Mouse (Mus musculus): ENCODE data around the gene Ccl7.

Gene Ccl7

DNA sequence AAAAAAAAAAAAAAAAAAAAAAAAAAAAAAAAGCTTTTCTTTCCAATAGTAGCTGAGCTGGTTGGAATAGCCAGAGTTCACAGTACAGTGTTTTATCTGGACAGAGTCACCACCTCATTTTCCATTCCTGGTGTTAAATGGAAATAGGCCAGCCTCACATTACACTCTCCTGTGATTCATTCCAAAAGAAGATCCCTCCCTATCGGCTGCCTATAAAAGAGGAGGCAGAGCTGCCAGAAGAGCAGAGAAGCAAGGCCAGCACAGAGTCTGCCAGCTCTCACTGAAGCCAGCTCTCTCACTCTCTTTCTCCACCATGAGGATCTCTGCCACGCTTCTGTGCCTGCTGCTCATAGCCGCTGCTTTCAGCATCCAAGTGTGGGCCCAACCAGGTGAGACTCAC lies at the start of gene Ccl7:
Ccl7 (plus strand) TSS at position 242 of the 400 bp plus-strand sequence.
- in situ Hi-C loops (cut with MboI, MseI), result no loop called here

DNA sequence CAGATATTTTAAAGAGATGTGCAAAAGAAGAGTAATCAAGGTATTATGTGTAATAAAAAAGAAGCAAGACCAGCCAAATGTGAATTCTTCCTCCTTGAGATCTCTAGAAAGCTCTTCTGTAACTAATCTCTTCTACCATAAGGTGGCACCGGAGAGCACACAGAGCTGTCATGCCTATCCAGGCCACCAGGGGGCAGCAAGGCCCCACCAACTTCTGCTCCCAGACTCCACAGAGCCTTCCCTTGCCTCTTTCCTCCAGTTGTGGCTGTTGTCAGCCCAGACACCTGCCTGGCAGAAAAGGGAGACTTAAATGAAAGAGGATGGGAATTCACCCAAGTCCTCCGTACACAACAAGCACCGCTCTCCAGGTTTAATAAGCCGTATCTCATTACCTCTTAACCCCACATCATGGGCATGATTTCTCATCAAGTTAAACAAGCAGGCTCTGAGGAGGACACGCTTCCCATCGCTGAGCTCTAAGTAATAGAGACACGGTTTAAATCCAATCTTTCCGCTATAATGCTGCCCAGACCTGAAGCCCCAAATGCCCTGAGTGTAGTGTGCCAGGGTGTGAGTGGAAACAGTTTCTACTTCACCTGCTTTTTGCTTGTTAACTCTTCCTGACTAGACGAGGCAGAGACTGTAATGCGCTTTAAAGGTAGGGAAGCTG lies 49.2 kb upstream of the Ccl7 start:
- in situ Hi-C loops (cut with MboI, MseI), result loop anchor here (5.0 kb wide), 1 partner anchor 181 kb away; no protein-coding TSS in a partner anchor

DNA sequence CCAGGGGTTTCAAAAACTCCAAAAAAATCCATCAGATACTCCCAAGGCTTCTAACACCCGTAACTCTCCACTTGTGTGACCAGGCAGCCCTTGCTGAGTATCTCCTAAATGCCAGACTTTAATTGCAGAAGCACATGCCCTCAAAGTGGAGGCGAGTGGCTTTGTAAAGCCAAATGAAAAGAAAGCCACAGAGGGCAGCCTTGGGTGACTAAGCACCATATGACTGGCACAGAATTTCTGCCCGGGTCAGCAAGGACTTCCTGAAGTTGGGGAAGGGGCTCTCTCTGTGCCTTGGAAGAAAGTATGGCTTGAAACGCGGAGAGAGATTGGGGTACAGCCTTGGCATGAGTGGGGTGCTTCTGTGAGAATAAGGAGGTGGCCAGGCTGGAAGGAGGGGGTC lies 48.4 kb upstream of the Ccl7 start:
- in situ Hi-C loops (cut with MboI, MseI), result loop anchor here (5.0 kb wide), 1 partner anchor 180 kb away; no protein-coding TSS in a partner anchor

DNA sequence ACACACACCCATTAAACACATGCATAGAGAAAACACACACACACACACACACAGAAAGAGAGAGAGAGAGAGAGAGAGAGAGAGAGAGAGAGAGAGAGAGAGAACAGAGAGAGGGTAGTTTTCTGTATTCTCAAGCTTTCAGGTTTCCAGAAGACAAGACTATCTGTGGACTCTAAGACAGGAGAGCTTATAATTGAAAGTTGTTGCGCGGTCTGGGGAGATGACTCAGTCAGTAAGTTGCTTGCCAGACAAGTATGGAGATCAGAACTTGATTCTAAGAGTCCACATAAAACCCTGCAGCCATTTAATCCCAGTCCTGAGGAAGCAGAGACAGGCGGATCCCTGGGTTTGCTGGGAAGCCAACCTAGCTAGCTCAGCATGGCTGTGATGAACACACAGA lies 46.9 kb upstream of the Ccl7 start:
- in situ Hi-C loops (cut with MboI, MseI), result loop anchor here (5.0 kb wide), 1 partner anchor 179 kb away; no protein-coding TSS in a partner anchor

DNA sequence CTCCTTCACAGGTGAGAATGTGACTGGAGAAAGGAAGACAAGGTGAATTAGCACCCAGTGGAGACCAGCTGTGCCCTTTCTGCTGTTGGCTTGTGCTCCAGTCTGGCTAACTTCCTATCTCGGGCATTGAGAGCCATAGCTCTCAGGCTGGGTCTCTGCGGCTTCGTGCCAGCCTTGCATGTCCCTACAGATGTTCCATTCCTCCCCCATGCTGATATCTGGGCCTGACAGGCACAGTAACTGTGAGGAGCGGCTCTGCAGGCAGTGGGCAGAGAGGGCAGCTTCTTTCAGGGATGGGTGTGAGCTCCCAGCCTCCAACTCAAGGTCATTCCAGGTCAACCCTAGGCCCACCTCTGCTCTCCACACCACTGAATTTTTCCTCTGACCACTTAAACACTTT lies 46.0 kb upstream of the Ccl7 start:
- in situ Hi-C loops (cut with MboI, MseI), result loop anchor here (5.0 kb wide), 1 partner anchor 178 kb away; no protein-coding TSS in a partner anchor

DNA sequence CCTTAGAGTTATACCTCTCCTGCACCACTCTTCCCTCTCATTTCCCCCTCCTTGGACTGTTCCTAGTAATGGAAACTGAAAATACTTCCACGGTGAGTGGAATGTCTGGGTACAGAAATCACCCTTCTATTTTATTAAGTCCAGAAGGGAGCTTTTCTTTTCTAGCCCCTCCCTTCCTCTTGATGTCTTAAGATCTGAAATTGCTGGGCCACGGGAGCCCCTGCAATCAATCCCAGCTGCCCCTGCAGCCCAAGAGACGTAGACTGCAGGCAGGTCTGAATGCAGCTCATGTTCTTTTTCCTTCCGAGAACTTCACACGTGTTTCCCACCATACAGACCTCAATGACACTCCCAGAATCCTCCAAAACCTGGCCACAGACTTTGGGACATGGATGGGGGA lies 44.9 kb upstream of the Ccl7 start:
- in situ Hi-C loops (cut with MboI, MseI), result no loop called here

DNA sequence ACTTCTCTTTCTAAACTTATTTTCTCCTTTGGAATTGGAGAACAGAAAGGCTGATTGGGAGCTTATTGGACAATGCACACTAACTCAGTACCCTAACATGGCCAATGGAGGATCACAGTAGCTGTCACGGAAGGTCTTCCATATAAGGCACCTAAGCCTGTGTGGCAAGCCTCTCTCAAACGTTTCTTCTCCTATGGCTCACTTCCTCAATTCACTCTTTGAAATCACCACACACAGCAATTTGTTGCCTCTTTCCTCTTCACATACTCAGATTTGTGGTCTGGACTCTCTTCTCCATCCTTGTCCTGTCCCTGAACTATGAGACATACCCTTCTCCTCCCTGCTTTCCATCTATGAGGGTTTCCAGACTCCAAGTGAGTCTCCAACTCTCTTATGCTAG lies 40.7 kb upstream of the Ccl7 start:
- in situ Hi-C loops (cut with MboI, MseI), result no loop called here

DNA sequence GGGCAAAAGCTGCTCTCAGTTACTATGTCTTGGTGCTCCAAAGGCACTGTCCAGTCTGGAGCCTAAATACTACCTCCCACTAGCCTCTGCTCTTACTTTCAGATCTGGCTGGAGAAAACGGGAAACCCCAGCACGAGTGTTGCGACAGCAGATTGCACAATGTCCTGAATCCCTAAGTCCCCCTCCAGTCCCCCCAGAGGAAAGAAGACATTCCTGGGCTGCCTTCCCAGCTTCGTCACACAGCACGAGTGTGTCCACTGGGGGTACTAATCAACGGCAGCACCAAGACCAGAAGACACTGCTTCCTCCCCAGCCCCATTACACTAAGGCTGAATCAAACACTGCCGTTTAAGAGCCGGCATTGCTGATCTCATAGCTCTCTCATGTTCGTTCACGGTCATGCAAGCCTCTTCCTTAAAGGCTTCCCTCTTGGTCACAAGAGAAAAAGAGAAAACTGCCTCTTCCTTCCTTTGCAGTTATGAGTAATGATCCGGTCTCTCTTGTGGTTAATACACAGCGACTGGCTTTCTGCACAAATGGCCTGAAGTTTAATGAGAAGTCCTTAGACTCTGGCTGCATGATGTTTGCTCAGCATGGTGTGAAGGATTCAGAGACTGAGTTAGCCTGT lies 38.6 kb upstream of the Ccl7 start:
- in situ Hi-C loops (cut with MboI, MseI), result no loop called here

DNA sequence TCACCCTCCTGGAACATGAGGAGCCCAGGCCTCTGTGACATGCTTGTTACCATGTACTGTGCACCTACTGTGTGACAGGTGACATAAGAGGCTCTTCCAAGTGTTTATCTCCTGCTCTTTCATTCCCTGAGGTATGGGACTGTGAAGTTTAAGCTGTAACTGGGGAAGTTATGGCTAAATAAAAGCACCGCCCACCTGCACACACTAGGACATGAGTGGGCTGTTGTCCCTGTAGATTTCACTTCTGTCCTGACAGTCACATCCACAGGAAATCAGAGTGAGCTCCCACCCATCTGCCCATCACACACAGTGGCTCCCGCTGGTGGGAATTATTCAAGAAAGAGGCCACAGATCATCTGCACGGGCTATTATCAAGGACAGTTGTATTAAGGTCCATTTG lies 35.4 kb upstream of the Ccl7 start:
- in situ Hi-C loops (cut with MboI, MseI), result no loop called here

DNA sequence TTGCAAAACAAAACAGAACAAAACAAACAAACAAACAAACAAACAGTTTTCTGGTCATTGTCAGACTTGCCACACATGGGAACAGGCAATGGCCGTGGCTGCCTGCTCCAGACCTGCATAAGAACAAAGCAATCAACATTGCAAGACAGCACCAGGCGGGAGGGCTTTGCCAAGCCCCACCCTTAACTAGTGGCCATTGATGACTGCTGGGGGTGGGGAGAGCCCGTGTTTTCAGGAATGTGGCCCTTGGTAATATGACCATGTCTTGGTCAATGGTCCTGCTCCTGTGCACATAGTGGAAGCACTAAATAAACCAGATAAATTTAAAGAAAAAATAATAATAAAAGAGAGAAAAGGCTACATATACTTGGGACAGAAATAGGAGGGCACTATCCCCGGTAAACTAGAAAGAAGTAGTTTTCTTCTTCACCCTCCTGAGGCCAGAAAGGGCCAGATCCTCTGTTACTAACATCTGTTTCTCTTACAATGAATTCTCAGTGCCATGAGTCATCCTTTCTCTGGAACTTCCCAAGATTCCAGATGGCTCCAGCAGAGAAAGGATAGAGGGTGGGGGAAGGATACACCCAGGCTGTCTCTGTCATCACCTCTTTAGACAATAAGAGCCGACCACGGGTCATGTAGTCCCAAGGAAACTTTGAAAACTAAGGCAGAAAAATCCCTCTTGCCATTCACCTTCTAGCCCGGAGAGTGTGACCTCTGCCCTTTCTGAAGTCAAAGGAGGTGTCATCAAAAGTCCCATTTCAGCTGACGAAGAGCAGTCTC lies 33.9 kb upstream of the Ccl7 start:
- in situ Hi-C loops (cut with MboI, MseI), result no loop called here

DNA sequence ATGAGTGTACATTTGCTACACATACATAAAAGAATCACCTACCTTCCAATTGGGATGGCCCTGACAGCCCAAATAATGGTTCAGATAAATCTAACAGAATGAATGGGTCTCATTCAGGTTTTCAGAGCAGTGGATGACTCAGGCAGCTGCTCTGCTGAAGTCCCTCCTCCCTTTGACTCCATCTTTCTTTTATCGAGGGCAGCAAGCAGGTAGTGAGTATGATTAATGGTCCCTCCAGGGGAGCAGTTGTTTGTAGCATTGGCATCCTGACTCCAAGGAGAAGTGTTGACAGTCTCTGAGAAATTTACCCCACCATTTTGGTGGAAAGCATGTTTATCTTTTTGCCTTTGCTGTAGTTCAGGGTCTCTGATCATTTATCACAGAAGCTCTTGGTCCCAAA lies 31.8 kb upstream of the Ccl7 start:
- in situ Hi-C loops (cut with MboI, MseI), result no loop called here

DNA sequence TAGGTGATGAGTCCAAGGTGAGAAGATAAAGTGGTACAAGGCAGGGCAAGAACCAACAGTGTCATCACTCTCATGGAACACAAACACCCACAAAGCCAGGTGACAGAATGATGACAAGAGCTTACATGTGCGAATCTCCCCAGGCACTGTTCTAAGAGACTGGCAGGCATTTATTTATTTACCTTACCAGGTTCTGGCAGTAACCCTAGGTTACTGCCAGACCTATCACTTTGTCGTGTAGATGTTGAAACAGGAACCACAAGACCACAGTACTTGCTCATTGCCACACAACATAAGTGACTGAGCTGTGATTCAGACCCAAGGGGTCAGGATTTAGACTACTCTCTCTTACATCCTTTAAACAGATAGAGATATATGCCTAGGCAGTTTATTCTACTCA lies 30.4 kb upstream of the Ccl7 start:
- in situ Hi-C loops (cut with MboI, MseI), result no loop called here

DNA sequence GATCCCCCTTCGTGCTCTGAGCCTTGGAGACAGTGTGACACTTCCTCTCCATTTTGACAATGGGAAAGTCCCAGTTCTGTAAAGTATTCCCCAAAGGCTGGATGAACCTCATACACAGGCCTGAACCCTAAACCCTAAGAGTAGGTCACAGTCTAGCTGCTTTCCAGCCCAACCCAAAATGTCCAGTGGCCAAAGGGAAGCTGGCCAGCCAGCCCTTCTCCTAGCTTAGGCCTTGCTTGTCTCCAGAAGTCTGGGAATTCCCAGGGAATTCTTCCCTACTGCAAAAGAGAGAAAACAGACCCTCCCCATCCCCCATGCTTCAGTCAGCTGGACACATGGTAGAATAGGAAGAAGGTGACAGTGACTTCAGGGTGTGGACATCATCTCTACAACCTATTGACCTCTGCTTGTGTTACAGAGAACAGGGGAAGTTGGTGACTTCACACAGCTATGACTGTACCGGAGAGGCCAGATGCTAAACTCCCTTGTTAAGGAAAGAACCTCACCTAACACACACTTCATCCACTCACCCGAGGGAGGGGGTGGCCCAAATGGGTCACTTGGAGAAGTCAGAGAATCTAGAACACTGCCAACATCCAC lies 29.2 kb upstream of the Ccl7 start:
- in situ Hi-C loops (cut with MboI, MseI), result no loop called here

DNA sequence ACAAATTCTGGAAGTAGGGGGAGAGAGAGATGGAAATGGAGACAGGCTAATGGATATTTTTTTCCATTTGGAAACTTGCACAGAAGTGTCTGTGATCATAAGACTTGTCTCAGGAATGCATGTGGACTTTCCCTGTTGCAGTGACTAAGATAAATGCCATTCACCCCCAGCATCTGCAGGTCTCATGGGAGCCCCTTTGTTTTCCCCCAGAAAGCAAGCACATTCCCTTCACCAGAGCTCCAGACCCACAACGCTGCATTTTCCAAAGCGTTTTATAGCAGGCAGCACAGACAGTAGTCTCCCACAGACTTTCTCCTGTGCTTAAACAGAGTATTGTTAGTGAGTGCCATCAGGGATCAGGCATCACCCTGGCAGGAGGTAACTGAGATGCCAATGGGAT lies 26.1 kb upstream of the Ccl7 start:
- in situ Hi-C loops (cut with MboI, MseI), result no loop called here

DNA sequence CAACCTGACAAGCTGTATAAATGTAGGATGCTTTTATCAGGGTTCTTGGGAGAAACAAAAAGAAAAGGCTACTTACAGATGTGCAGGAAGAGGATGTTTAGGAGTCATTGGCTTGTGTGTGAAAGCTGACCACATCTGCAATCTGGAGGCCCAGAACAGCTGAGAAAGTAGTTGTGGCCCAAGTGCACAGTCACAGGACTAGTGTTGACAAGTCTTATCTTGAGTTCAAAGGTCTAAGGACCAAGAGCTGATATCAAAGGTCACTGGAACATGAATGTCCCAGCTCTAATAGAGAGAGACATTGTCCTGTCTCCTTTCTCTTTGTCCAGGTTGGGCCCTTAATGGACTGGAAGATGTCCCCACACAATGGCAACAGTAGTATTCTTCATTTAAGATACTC lies 25.7 kb upstream of the Ccl7 start:
- in situ Hi-C loops (cut with MboI, MseI), result no loop called here

DNA sequence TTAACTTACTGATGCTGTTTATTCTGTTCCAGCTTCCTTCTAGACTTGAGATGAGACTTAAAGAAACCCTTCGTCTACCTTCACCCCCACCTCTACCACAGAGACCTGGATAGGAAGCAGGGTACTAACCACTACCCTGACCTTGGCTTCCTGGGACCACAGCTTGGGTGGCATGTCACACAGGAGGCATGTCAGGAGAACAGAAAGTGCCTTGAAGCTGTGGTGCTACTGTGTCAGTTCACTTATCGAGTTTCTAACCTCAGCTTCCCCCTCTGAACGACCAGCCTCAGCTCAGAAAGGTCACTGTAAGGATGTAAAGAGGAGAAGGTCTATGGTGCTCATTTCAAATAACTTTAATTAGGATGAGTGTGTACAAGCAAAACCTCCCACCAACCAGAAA lies 24.1 kb upstream of the Ccl7 start:
- in situ Hi-C loops (cut with MboI, MseI), result no loop called here

DNA sequence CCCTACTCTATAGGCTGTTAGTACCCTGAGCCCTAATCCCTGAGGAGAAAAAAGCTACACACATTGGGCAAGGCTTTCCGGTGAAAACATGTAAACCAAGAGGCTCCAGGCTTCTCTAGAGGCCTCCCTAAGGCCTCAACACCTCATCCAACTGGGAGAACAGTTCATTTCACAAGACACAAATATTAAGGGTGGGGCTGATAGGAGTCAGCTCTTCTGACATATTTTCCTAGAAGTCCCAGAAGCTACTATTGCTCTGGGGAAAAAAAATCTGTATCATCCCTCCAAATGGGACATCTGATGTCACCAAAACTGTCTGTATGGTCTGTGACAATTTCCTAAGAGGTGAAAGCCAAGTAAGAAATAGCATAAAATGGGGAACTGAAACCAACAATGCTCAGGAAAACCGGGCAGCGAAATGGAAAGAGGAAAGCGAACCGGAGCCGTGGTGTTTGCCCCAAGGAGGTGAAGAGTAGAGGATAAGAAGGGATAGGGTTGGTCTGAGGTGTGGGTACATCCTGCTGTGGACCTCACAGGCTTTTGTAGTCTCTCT lies 22.9 kb upstream of the Ccl7 start:
- in situ Hi-C loops (cut with MboI, MseI), result no loop called here

DNA sequence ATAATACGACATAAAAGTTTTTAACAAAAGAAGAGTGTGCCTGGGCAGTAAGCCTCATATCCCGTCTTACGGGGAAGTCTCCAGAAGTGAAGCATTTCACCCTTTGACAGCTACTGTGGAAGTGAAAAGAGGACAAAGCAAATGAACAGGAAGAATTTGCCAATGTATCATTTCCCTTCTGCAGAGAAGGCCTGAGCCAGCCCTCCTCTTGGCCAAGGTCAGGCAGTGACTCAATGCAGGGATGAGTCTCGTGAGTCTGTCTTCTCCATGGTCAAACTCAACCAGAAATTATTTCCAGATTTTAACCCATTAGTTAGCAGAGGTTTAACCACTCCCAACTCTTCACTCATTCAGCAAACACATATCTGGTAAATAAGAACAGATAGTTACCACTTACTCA lies 21.7 kb upstream of the Ccl7 start:
- in situ Hi-C loops (cut with MboI, MseI), result no loop called here

DNA sequence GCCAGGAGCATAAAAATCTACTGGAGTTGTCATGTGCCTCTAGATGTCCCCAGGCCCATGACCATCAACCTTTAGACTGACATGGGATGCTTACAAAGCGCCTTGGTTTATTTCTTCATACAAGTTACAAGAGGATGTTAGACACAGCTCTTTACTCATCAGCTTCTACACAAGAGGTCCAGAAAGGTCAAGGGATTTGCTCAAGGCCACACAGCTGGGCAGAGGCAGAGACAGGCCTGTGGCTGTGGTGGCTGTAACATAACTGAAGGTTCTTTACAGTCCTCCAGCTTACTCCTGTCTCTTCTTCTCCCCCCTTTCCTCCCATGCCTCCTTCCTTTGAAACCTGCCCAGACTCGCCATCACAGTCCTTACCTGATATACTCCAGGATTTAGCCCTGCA lies 15.3 kb upstream of the Ccl7 start:
- in situ Hi-C loops (cut with MboI, MseI), result no loop called here

DNA sequence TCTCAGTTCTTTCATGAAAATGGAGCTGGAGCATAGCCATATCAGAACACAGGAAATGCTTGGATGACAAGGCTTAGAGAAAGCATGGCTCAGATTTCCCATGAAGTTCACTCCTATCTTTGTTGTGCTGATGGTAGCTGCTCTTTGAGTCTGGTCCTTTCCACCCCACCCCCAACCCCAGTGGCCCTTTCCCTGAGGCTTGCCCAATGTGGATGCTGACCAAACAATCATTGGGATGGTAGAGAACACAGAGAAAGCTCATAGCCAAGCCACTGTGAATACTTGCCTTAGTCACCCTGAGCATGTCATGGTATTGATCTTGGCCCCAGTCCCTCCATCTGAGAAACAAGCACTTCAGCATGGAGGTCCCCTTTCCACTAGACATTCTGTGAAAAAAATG lies 13.4 kb upstream of the Ccl7 start:
- in situ Hi-C loops (cut with MboI, MseI), result no loop called here

DNA sequence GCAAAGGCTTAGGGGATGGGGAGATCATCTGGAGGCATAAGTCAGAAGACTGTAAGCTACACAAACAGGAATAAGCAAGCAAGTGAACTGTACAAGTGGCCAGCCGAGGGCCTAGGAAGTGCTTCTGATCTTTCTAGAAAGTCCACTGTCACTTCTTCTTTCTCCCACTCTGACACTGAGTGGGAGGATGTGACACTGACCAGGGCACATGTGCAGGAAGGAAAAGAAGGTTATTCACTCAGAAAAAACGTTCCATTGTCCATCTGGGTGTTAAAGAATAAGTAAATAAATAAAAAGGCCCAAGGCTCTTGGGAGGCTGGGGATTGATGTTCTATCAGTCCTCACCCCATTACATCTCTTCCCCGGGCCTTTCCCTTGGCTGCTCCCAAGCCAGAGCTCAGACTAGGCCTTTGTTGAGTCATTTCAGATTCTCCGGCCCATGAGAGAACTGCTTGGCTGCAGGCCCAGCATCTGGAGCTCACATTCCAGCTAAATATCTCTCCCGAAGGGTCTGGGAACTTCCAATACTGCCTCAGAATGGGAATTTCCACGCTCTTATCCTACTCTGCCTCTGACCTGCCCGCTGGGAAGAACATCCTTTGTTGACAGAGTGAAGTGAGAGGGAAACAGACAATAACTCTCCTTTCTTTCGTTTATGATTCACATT lies 12.7 kb upstream of the Ccl7 start:
- in situ Hi-C loops (cut with MboI, MseI), result no loop called here

DNA sequence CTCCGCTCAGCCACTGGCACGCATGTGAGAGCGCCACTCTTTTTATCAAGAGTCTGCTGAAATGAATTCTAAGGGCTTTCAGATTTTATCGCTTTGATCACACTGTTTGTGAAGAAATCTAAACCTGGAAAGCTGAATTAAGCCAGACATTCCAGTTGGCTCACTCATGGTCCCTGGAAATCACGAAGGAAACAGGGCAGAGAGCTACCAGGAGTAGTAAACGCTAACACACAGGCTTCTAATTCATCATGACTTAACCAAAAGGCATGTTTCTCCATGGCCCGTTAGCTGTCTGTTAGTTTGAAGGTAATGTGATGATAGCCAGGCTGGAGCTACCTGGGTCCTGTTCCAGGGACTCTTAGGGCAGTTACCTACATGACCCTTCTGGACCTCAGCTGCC lies 11.1 kb upstream of the Ccl7 start:
- in situ Hi-C loops (cut with MboI, MseI), result no loop called here

Data from T-helper 2 cell (primary cell).